Mouse (Mus musculus): Measurements from ENCODE around the gene Aldh3b1. TPM values are rescaled to one million over a fixed set of nuclear protein-coding genes. Genes with fewer than 3 reads are reported as not detected.
A peak's percentile ranks its signal among the peaks of the same experiment; 100 is the strongest.

Aldh3b1 gene
- total RNA-seq, 2 experiments from 2014 or later, result 2.6 to 2.7 TPM

- intact Hi-C loops (cut with DNase I), result no loop called here
Observed at GRCm38 (mm10) chr19:3889096-3889495, 40.5 kb downstream of the Aldh3b1 start.

GRCm38 (mm10) chr19:3884325-3884990 is 45.1 kb downstream of the Aldh3b1 start:
- DNase-seq, result no peak
- intact Hi-C loops (cut with DNase I), result no loop called here

More at GRCm38 (mm10) chr19:3889096-3889495, 40.5 kb downstream of the Aldh3b1 start:
- no peak for DNase-seq

GRCm38 (mm10) chr19:3882214-3882613 is 47.4 kb downstream of the Aldh3b1 start:
- DNase-seq, result no peak
- intact Hi-C loops (cut with DNase I), result no loop called here

- no peak for DNase-seq
- intact Hi-C loops (cut with DNase I), result no loop called here
Observed at GRCm38 (mm10) chr19:3880054-3880848, 49.4 kb downstream of the Aldh3b1 start.

GRCm38 (mm10) chr19:3875045-3875444 is 54.6 kb downstream of the Aldh3b1 start:
- DNase-seq, result no peak
- intact Hi-C loops (cut with DNase I), result no loop called here

GRCm38 (mm10) chr19:3872373-3872772 is 57.2 kb downstream of the Aldh3b1 start:
- DNase-seq, result peak; percentile 35 to 45
- intact Hi-C loops (cut with DNase I), result no loop called here

GRCm38 (mm10) chr19:3871468-3871867 is 58.1 kb downstream of the Aldh3b1 start:
- DNase-seq, result no peak
- intact Hi-C loops (cut with DNase I), result no loop called here

GRCm38 (mm10) chr19:3868290-3868689 is 61.3 kb downstream of the Aldh3b1 start:
- no peak for DNase-seq
- intact Hi-C loops (cut with DNase I), result no loop called here

GRCm38 (mm10) chr19:3864960-3865359 is 64.6 kb downstream of the Aldh3b1 start:
- intact Hi-C loops (cut with DNase I), result no loop called here
- no peak for DNase-seq

Other genes with a start within 250 kb of the Aldh3b1 start
- 10 to 100 TPM; 50.6 to 51.0 TPM for gene Lrp5, start 243.2 kb downstream of the Aldh3b1 start, total RNA-seq (2021)
- 10 to 100 TPM; 12.0 to 14.2 TPM for gene 1810055G02Rik, start 221.5 kb downstream of the Aldh3b1 start, total RNA-seq (2021)
- 10 to 100 TPM; 36.7 to 38.9 TPM for gene Kmt5b, start 162.4 kb downstream of the Aldh3b1 start, total RNA-seq (2021)
- gene Chka, start 78.0 kb downstream of the Aldh3b1 start, total RNA-seq (2021), result 10 to 100 TPM; 12.1 to 17.8 TPM
- 10 to 100 TPM; 15.7 to 16.2 TPM for gene Tcirg1, start 22.7 kb downstream of the Aldh3b1 start, total RNA-seq (2021)
- 100 to 1,000 TPM; 358 to 371 TPM for gene Ndufs8, start 17.0 kb downstream of the Aldh3b1 start, total RNA-seq (2021)
- gene Unc93b1, start 5.4 kb upstream of the Aldh3b1 start, total RNA-seq (2021), result 10 to 100 TPM; 19.7 to 24.5 TPM
- gene Aldh3b3, start 28.8 kb upstream of the Aldh3b1 start, total RNA-seq (2021), result under 1 TPM; 0.10 to 0.24 TPM
- under 1 TPM; 0.32 to 0.72 TPM for gene Aldh3b2, start 42.5 kb upstream of the Aldh3b1 start, total RNA-seq (2021)
- 10 to 100 TPM; 12.8 to 13.4 TPM for gene Acy3, start 56.8 kb upstream of the Aldh3b1 start, total RNA-seq (2021)
- gene Tbx10, start 62.9 kb upstream of the Aldh3b1 start, total RNA-seq (2021), result not detected
- gene Nudt8, start 70.8 kb upstream of the Aldh3b1 start, total RNA-seq (2021), result 10 to 100 TPM; 61.2 to 71.2 TPM
- 1 to 10 TPM; 1.4 to 1.6 TPM for gene Gm49405, start 70.8 kb upstream of the Aldh3b1 start, total RNA-seq (2021)
- gene Doc2g, start 73.5 kb upstream of the Aldh3b1 start, total RNA-seq (2021), result 100 to 1,000 TPM; 102 to 103 TPM
- 100 to 1,000 TPM; 960 to 987 TPM for gene Ndufv1, start 83.0 kb upstream of the Aldh3b1 start, total RNA-seq (2021)
- gene Gstp1, start 108.2 kb upstream of the Aldh3b1 start, total RNA-seq (2021), result 100 to 1,000 TPM; 270 to 278 TPM
- gene Gstp2, start 116.2 kb upstream of the Aldh3b1 start, total RNA-seq (2021), result 10 to 100 TPM; 87.3 to 90.7 TPM
- gene Gstp3, start 129.8 kb upstream of the Aldh3b1 start, total RNA-seq (2021), result not detected
- gene Cabp2, start 151.8 kb upstream of the Aldh3b1 start, total RNA-seq (2021), result not detected
- 10 to 100 TPM; 21.9 to 26.3 TPM for gene Cdk2ap2, start 167.4 kb upstream of the Aldh3b1 start, total RNA-seq (2021)
- 10 to 100 TPM; 30.8 to 32.8 TPM for gene Pitpnm1, start 170.2 kb upstream of the Aldh3b1 start, total RNA-seq (2021)
- gene Aip, start 196.1 kb upstream of the Aldh3b1 start, total RNA-seq (2021), result 10 to 100 TPM; 47.7 to 62.6 TPM
- not detected for gene Gpr152, start 210.0 kb upstream of the Aldh3b1 start, total RNA-seq (2021)
- gene Cabp4, start 214.2 kb upstream of the Aldh3b1 start, total RNA-seq (2021), result not detected
- 10 to 100 TPM; 87.2 to 90.7 TPM for gene Coro1b, start 218.8 kb upstream of the Aldh3b1 start, total RNA-seq (2021)
- 1 to 10 TPM; 1.6 to 2.2 TPM for gene Ptprcap, start 223.8 kb upstream of the Aldh3b1 start, total RNA-seq (2021)
- 10 to 100 TPM; 22.4 to 24.3 TPM for gene Rps6kb2, start 233.5 kb upstream of the Aldh3b1 start, total RNA-seq (2021)
- 10 to 100 TPM; 40.2 to 53.6 TPM for gene Carns1, start 245.7 kb upstream of the Aldh3b1 start, total RNA-seq (2021)